ENCODE assay signal across 12 mouse cellular contexts in genomic region chr5:64070742-64071476, GRCm38 (mm10). TPM values are rescaled to one million over a fixed set of nuclear protein-coding genes. Genes with fewer than 3 reads are reported as not detected.
DNase-seq lines count a peak whose midpoint lies in the region; ATAC-seq and TF ChIP-seq lines count a peak whose summit lies in the region.
"Had no signal": no experiment of that assay in that cellular context is flagged by ENCODE, and none has a peak within 500 bp of the region (broad histone marks: within the 10 kb centered on the region; RNA-seq: fewer than 3 reads in every experiment).

No protein-coding gene starts in this region.

- DNase-seq in 3T3-L1 (ENCODE audit: low read depth, low spot score) (peak; percentile 92), adipocyte (ENCODE audit: low spot score) (peak; percentile 47)
- no peak for DNase-seq in layer of hippocampus, postnatal 25 days (ENCODE audit: extremely low spot score in 1 of 2, low spot score in 1 of 2)

- H3K4me3 ChIP-seq in C2C12 (ENCODE audit: insufficient read depth, poor library complexity, severe bottlenecking) (no peak overlapping the region), myocyte (no peak overlapping the region)
- H3K4me3 ChIP-seq: embryonic facial prominence, embryonic 13.5 days; forebrain, embryonic 10.5 days; gastrocnemius, adult 2 months; heart, embryonic 10.5 days; hindbrain, embryonic 12.5 days had no signal

- peak overlapping the region; percentile 64 for H3K4me2 ChIP-seq in myocyte (ENCODE audit: low read depth)
- H3K4me2 ChIP-seq: embryonic facial prominence, embryonic 13.5 days; hindbrain, embryonic 12.5 days had no signal

- TF ChIP-seq POLR2A in myocyte (IDR thresholded peaks at IDR 0.05; ENCODE audit: insufficient read length, low read depth) = no peak

- H3K27me3 ChIP-seq in C2C12 (ENCODE audit: control insufficient read depth, insufficient read depth, insufficient read length) (no peaks in the 10 kb centered on the region), myocyte (ENCODE audit: control insufficient read depth, insufficient read depth, insufficient read length) (no peaks in the 10 kb centered on the region)
- H3K27me3 ChIP-seq: embryonic facial prominence, embryonic 13.5 days; hindbrain, embryonic 12.5 days had no signal

- ATAC-seq in monocyte, adult 5-6 weeks (replicated peaks; ENCODE audit: insufficient number of reproducible peaks, low FRiP score, low TSS enrichment, poor library complexity, severe bottlenecking) = no peak
- ATAC-seq: hindbrain, embryonic 16.5 days had no signal

- H3K36me3 ChIP-seq in C2C12 (ENCODE audit: control insufficient read depth, insufficient read depth) (no peaks in the 10 kb centered on the region), myocyte (ENCODE audit: control insufficient read depth, insufficient read depth) (no peaks in the 10 kb centered on the region)
- H3K36me3 ChIP-seq: embryonic facial prominence, embryonic 13.5 days; forebrain, embryonic 10.5 days; heart, embryonic 10.5 days; hindbrain, embryonic 12.5 days had no signal

- no peaks in the 10 kb centered on the region for H3K79me3 ChIP-seq in C2C12 (ENCODE audit: low read depth)

- TF ChIP-seq CTCF in C2C12 (IDR thresholded peaks at IDR 0.05; ENCODE audit: control insufficient read depth, insufficient read depth, insufficient read length) = no peak

- H3K79me2 ChIP-seq in C2C12 (ENCODE audit: control insufficient read depth, insufficient read depth) (no peaks in the 10 kb centered on the region), myocyte (ENCODE audit: control insufficient read depth, insufficient read depth) (no peaks in the 10 kb centered on the region)

- H3ac ChIP-seq in C2C12 (ENCODE audit: control insufficient read depth, insufficient read length, low read depth) (no peak overlapping the region), myocyte (ENCODE audit: control insufficient read depth, insufficient read length) (no peak overlapping the region)

TF ChIP-seq in C2C12, 6 proteins besides CTCF, POLR2A, EP300 and RAD21:
- TF ChIP-seq CEBPB (IDR thresholded peaks at IDR 0.05; ENCODE audit: low read depth) (no peak), USF1 (IDR thresholded peaks at IDR 0.05; ENCODE audit: low read depth) (peak; percentile 81), FOSL1 (IDR thresholded peaks at IDR 0.05; ENCODE audit: insufficient read depth, low read length, poor library complexity, severe bottlenecking) (peak; percentile 2)
TF ChIP-seq in C2C12: peak in this region for 2.

TF ChIP-seq in myocyte, 11 proteins besides CTCF, POLR2A, EP300 and RAD21:
- TF ChIP-seq USF1 (IDR thresholded peaks at IDR 0.05; ENCODE audit: low read depth) (peak; percentile 64), TCF12 (IDR thresholded peaks at IDR 0.05; ENCODE audit: insufficient read depth, poor library complexity, severe bottlenecking) (no peak)

RNA-seq across cellular contexts. Expression of gene Pgm2, which starts 21.8 kb away (rescaled TPM):
- 22.6 TPM for polyA plus RNA-seq in C2C12 (2012; fragmentation: generic; extraction: Trizol)
- 13.0 TPM for polyA plus RNA-seq in myocyte (2012; fragmentation: generic; extraction: Trizol)
- 10 to 100 TPM; 10.8 to 11.4 TPM for total RNA-seq in layer of hippocampus, postnatal 25 days (2021)
- 22.4 to 37.8 TPM (median 28.8 TPM) in 3 replicates for total RNA-seq in monocyte, adult 5-6 weeks (2017)

Comparison
In these comparisons a context has a peak if more than half of its experiments do, and no peak if none do; other contexts are left out.
1. DNase-seq: peak in 3T3-L1 (single experiment) and adipocyte (single experiment); none in layer of hippocampus, postnatal 25 days (0 of 2).